Mouse (Mus musculus) granulocyte monocyte progenitor cell, adult 5-6 weeks (primary cell): ENCODE results near the gene Dram1. TPM values are rescaled to one million over a fixed set of nuclear protein-coding genes. Genes with fewer than 3 reads are reported as not detected.
"Not testable (repeated sequence)": the region's sequence is repeated elsewhere in the genome, so short reads cannot be mapped to it uniquely, and the experiment has no call there.

ENCODE experiments used
- ATAC-seq: replicated peaks from 2 replicates; pipeline ENCODE4 v1.8.0; 2016; ENCODE audit warnings: mild to moderate bottlenecking, moderate TSS enrichment, inconsistent platforms; ENCODE audit not compliant: poor library complexity, severe bottlenecking
- total RNA-seq, 2 experiments: library from RNA; stranded (forward) in 1 of 2; stranded (reverse) in 1 of 2; fragments of 200-712, 200-1000 nt in 1 of 2; fragments of >200 nt in 1 of 2; fragmentation: Nextera tagmentation in 1 of 2; gene quantifications; 2 replicates each; pipeline ENCODE4 v1.2.3; 2014 to 2017

Gene Dram1
- total RNA-seq, 2 experiments from 2014 or later: 21.7 to 24.8 TPM

GRCm38 (mm10) chr10:88389576-88389975, 10.7 kb upstream of the Dram1 start:
- ATAC-seq: peak; percentile 30

DNA sequence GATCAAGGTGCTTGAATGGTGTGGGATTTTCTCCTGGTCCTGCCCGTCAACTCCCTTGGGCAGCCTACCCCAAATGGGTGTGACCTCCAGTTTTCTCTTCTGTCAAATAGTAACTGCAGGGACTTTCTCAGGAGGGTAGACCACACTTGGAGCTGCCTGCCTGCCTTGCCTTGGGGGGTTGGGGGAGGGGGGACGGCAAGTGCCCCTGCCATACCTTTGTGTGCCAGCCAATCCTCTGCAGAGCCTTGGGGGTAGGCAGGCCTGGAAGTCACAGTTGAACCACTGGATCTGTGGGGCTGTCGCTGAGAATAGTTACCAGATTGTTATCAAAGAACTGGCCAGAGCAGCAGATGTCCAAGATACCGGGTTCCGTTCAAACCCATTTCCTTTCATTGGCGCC, 7.4 kb upstream of the Dram1 start:
- ATAC-seq: no peak

GRCm38 (mm10) chr10:88385758-88386157, 6.9 kb upstream of the Dram1 start:
- peak; percentile 52 for ATAC-seq

DNA sequence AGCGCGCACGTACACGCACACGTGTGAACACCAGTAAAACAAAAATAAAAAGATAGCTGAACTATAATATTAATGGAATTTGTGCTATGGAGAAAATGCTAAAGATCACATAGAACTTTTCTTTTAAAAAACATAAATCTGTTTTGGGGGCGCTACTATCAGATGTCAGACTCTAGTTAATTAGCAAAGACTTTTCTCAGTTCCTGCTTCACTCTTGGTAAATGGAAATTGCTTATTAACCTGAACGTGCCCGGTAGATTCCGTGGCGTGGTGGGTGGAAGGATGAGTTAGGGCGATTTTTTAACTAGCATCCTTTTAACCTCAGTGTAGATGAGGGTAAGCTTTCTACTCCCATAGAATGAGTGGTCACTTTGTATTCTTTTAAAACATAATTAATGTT, 6.4 kb upstream of the Dram1 start:
- no peak for ATAC-seq

GRCm38 (mm10) chr10:88384081-88384480, 5.2 kb upstream of the Dram1 start:
- no peak for ATAC-seq

GRCm38 (mm10) chr10:88383479-88383878, 4.6 kb upstream of the Dram1 start:
- peak; percentile 18 for ATAC-seq

DNA sequence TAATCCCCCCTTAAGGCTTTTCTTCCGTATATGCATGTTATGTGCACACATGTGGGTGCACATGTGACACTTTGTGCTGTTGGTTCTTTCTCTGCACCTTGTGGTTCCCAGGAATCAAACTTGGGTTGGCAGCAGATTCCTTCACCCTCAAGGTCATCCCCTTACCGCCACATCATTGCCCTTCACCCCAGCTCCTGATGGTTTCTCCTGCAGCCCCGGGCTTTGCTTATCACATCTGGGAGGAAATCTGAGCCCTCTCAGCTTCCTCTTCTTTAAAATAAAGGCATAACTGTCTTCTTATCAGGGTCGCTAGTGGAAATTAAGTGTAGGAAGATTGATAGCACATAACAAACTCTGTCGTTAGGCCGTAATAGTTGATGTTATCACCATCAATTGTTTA, 3.1 kb upstream of the Dram1 start:
- ATAC-seq: 0 out of 2 replicates have a peak, but pooled peaks have one; percentile 1

DNA sequence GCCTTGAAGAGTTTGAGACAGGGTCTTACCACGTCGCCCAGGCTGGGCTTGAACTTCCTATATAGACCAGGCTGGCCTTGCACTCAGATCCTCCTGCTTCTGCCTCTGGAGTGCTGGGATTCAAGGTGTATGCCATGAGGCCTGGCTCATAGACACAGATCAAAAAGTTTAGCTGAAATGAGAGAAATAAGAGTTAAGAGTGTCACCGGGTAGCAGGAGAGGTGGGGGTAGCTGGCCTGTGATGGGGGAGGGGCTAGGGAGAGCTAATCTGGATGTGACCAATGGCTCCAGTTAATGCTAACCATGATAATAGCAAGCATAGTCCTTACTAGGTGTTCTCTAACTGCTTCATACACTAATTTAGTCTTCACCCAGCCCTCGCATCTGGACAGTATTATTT, 2.4 kb upstream of the Dram1 start:
- no peak for ATAC-seq

- ATAC-seq: no peak
These were observed 1.7 kb upstream of the Dram1 start for GRCm38 (mm10) chr10:88380430-88381060.

- ATAC-seq: peak; percentile 15; the same call in 1 of the 2 replicates
These were observed 1.1 kb upstream of the Dram1 start for GRCm38 (mm10) chr10:88380002-88380401.

DNA sequence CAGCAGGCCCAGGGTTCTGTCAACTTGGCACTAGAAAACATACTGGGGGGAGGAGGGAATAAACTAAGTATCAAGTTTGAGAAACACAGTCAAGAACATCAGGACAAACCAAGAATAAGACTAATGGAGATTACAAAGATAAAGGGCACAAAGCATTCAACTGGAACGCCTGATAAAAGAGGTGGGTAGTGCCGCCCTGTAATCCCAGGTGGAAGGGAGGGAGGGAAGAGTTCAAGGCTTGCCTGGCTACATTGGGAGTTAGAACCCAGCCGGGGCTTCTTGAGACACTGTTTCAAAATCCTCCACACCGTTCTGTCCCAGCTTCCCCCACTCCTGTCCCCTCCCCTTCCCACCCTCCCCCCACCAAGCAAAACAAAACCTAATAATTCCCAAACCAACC, 1.2 kb downstream of the Dram1 start:
- no peak for ATAC-seq

DNA sequence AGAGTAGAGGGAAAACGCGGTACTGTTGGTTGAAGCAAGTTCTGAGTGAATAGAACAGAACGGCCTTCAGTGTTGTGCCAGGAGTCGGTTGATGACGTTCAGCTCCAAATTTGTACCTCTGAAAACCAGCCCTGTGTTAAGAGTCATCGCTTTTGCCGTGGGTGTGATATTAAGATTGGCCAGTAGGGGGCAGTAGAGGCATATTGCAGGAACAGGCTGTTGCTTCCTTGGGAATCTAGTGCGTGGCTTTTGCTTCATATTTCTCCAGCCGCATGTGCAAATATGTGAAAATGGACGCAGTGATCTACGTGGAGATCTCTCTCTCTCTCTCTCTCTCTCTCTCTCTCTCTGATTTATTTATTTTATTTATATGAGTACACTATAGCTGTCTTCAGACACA, 2.1 kb downstream of the Dram1 start:
- ATAC-seq: peak; percentile 44

- no peak for ATAC-seq
These were observed 3.9 kb downstream of the Dram1 start for GRCm38 (mm10) chr10:88374984-88375383.

- not testable (repeated sequence) for ATAC-seq
These were observed 5.9 kb downstream of the Dram1 start for GRCm38 (mm10) chr10:88372945-88373344.

GRCm38 (mm10) chr10:88372436-88372835, 6.4 kb downstream of the Dram1 start:
- peak; percentile 59 for ATAC-seq

GRCm38 (mm10) chr10:88371793-88372192, 7.1 kb downstream of the Dram1 start:
- peak; percentile 56; the same call in 1 of the 2 replicates for ATAC-seq

DNA sequence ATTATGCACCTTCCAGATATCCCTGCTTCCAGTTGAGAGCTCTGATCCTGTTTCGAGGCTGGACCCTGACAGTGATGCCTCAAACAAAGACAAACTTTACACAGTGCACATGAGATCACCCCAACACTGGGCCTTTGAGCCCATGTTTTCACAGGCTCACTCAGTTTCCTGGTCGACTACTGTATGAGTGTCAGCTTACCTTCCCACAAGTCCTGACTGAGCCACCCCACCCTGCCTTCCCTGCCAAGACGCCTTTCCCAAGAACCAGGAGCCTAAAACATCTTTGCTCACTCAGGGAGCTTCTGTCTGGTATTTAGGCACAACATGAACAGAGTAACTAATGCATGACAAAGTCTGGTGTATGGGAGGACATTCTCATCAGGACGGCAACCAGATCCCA, 9.6 kb downstream of the Dram1 start:
- ATAC-seq: no peak

DNA sequence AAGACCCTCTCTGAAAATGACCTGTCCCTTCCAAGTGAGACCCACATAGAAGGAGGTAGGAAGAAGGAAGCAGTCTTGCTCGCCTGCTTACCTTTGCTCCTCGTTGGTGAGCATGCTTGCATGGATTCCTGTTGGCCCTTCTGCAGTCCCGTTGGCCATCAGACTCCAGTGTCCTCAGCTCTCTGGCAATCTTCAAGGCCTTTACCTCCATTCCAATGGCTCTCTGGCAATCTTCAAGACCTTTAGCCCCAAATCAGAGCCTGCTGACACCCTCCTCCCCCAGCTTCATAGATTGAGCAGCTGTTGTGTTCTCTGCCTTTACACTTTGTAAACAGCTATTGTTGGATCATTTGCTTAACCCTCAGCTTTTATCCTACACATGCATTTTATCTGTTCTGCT, 14.7 kb downstream of the Dram1 start:
- ATAC-seq: no peak

DNA sequence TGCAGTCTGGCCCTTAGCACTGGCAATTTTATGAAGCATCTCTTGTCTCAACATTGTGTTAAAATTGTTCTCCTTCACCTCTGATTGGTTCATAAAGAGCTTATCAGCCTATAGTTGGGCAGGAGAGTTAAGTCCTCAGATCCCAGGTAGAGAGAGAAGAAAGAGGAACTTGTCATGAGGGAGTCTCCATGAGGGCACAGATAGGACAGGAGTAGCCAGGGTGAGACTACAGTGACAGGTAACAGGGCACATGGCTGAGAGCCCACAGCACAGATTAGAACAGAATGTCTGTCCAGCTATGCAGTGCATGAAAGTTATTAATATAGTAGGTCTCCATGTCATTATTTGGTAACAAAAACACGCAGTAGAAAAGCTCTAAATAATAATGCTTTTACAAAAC, 16.7 kb downstream of the Dram1 start:
- ATAC-seq: peak; percentile 37; the same call in 1 of the 2 replicates

- ATAC-seq: peak; percentile 79
These were observed 21.8 kb downstream of the Dram1 start for GRCm38 (mm10) chr10:88356983-88357559.

DNA sequence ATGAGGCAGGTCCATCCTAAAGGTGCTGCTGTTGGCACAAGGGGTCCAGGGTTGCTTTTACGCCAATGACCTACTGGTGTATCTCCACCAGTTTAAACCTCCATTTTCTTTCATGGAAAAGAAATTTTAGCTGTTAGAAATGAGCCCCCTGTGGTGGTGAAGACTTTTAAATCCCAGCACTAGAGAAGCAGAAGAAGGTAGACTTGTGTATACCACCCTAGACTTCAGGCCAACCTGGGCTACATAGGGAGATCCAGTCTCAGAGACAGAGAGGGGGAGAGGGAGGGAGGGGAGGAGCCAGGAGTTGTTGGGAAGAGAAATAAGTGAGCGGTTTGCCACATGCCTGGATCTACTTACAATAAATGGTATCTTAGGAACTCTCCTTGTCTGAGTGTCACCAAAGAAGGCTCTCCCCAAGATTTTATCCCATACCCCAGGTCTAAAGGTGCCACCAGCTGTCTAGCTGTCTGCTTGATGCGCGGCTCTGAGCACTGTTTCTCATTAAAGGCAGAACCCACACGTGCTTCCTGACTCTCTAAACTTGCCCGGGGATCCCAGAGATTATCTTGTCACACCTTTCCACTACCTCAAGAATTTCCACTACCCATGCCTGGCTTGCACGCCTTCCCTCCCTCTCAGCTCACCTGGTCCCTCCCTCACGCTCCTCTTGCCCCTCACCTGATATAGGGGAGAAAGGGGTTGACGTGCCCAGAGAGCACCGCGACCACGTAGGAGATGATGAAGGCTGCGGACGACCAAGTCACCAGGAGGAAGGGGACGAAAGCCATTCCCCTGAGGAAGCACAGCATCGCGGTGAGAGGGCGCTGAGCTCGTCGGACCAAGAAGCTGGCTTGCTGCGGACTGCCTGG, 22.5 kb downstream of the Dram1 start:
- no peak for ATAC-seq
